Comparison of ENCODE assay signal across 8 mouse cellular contexts in genomic region chr14:73324634-73325455, GRCm38 (mm10). TPM values are rescaled to one million over a fixed set of nuclear protein-coding genes. Genes with fewer than 3 reads are reported as not detected.
DNase-seq lines count a peak whose midpoint lies in the region; ATAC-seq lines count a peak whose summit lies in the region.

No protein-coding gene starts in this region.

- peak overlapping the region; percentile 89 for H3K4me2 ChIP-seq in hindbrain, embryonic 14.5 days (replicated peaks)
- H3K4me2 ChIP-seq in limb, embryonic 13.5 days (replicated peaks), result peak overlapping the region; percentile 81
- peak overlapping the region; percentile 82 for H3K4me2 ChIP-seq in midbrain, embryonic 14.5 days (ENCODE audit: low read length)

- 0 out of 2 replicates have a peak, but pooled peaks cover 10% of the 10 kb centered on the region for H3K36me3 ChIP-seq in hindbrain, embryonic 14.5 days (replicated peaks; ENCODE audit: control insufficient read depth, insufficient read depth)
- H3K36me3 ChIP-seq in limb, embryonic 13.5 days, result no peaks in the 10 kb centered on the region
- H3K36me3 ChIP-seq in midbrain, embryonic 14.5 days (ENCODE audit: control insufficient read depth, insufficient read depth, low read length), result peaks cover 8% of the 10 kb centered on the region
- H3K36me3 ChIP-seq in splenic B cell, adult 2 months (ENCODE audit: control insufficient read depth, insufficient read depth, low read length, poor library complexity, severe bottlenecking), result no peaks in the 10 kb centered on the region; the same call in 1 of the 2 replicates

- H3K4me1 ChIP-seq in hindbrain, embryonic 14.5 days (replicated peaks; ENCODE audit: control insufficient read depth, insufficient read depth, low read length), result peaks cover 21% of the 10 kb centered on the region
- H3K4me1 ChIP-seq in limb, embryonic 13.5 days, result peaks cover 14% of the 10 kb centered on the region
- peaks cover 15% of the 10 kb centered on the region for H3K4me1 ChIP-seq in midbrain, embryonic 14.5 days (ENCODE audit: control insufficient read depth, insufficient read depth, low read length)

- DNase-seq in layer of hippocampus, adult 11-12 months (ENCODE audit: low spot score), result peak; percentile 35
- no peak for DNase-seq in layer of hippocampus, adult 9-10 months (ENCODE audit: low spot score)
- peak; percentile 61 for DNase-seq in cerebellum, adult 9-10 months
- peak; percentile 19 to 26 for DNase-seq in frontal cortex, postnatal 14 days (ENCODE audit: low spot score in 2 of 2)
- DNase-seq in hindbrain, embryonic 14.5 days (ENCODE audit: low spot score), result peak; percentile 26
- DNase-seq in midbrain, embryonic 14.5 days, result peak; percentile 68
- peak; percentile 62 for DNase-seq in splenic B cell, adult 2 months (ENCODE audit: low read depth, low spot score)

- no peaks in the 10 kb centered on the region for H3K9me3 ChIP-seq in hindbrain, embryonic 14.5 days (ENCODE audit: control insufficient read depth, low read length)
- no peaks in the 10 kb centered on the region for H3K9me3 ChIP-seq in limb, embryonic 13.5 days
- H3K9me3 ChIP-seq in midbrain, embryonic 14.5 days (ENCODE audit: control insufficient read depth, low read length), result no peaks in the 10 kb centered on the region

- peak; percentile 66 for ATAC-seq in hindbrain, embryonic 14.5 days (ENCODE audit: low FRiP score)
- peak; percentile 55 for ATAC-seq in limb, embryonic 13.5 days (ENCODE audit: low FRiP score, low read depth)
- ATAC-seq in midbrain, embryonic 14.5 days (ENCODE audit: low FRiP score, low TSS enrichment), result peak; percentile 19

- peak overlapping the region; percentile 94 for H3K9ac ChIP-seq in hindbrain, embryonic 14.5 days
- H3K9ac ChIP-seq in limb, embryonic 13.5 days, result peak overlapping the region; percentile 83
- H3K9ac ChIP-seq in midbrain, embryonic 14.5 days (replicated peaks; ENCODE audit: low read length), result peak overlapping the region; percentile 95

- peak overlapping the region; percentile 97 for H3K27ac ChIP-seq in hindbrain, embryonic 14.5 days
- peak overlapping the region; percentile 81; the same call in 1 of the 2 replicates for H3K27ac ChIP-seq in limb, embryonic 13.5 days
- H3K27ac ChIP-seq in midbrain, embryonic 14.5 days (replicated peaks; ENCODE audit: low read depth, low read length), result peak overlapping the region; percentile 97

- no peaks in the 10 kb centered on the region for H3K27me3 ChIP-seq in hindbrain, embryonic 14.5 days (ENCODE audit: control insufficient read depth, insufficient read depth, low read length)
- no peaks in the 10 kb centered on the region for H3K27me3 ChIP-seq in limb, embryonic 13.5 days
- no peaks in the 10 kb centered on the region for H3K27me3 ChIP-seq in midbrain, embryonic 14.5 days (ENCODE audit: control insufficient read depth, insufficient read depth, low read length)
- no peaks in the 10 kb centered on the region for H3K27me3 ChIP-seq in splenic B cell, adult 2 months (ENCODE audit: control insufficient read depth, insufficient read depth, low read length, poor library complexity, severe bottlenecking)

- peak overlapping the region; percentile 97 for H3K4me3 ChIP-seq in hindbrain, embryonic 14.5 days (replicated peaks; ENCODE audit: low read length)
- H3K4me3 ChIP-seq in limb, embryonic 13.5 days, result peak overlapping the region; percentile 72
- H3K4me3 ChIP-seq in midbrain, embryonic 14.5 days (replicated peaks; ENCODE audit: low read depth, low read length), result peak overlapping the region; percentile 94

- WGBS in hindbrain, embryonic 14.5 days, result under 1% methylated on average over 54 of the region's 55 CpGs
- WGBS in limb, embryonic 13.5 days, result 1% methylated on average over 48 of the region's 55 CpGs
- WGBS in midbrain, embryonic 14.5 days, result under 1% methylated on average over 46 of the region's 55 CpGs

RNA-seq across cellular contexts. Expression of gene Rb1, which starts 0.8 kb away (rescaled TPM):
- polyA plus RNA-seq in hindbrain, embryonic 14.5 days (2014; fragmentation: Nextera tagmentation; extraction: Ambion mirVana), result 29.2 and 32.2 TPM in 2 replicates
- 18.2 and 23.7 TPM in 2 replicates for polyA plus RNA-seq in limb, embryonic 13.5 days (2015; fragmentation: Nextera tagmentation; extraction: Ambion mirVana)
- 36.3 and 36.4 TPM in 2 replicates for polyA plus RNA-seq in midbrain, embryonic 14.5 days (2014; fragmentation: Nextera tagmentation; extraction: Ambion mirVana)
